Mouse (Mus musculus) intestine, embryonic 15.5 days (tissue): ENCODE data around the gene Prkab2. TPM values are rescaled to one million over a fixed set of nuclear protein-coding genes. Genes with fewer than 3 reads are reported as not detected.

Experiments
- ATAC-seq: fragments of 200-750 bp; cut with Nextera tagmentation; 2 replicates; pipeline ENCODE4 v1.8.0; 2017; ENCODE audit warnings: moderate TSS enrichment, moderate library complexity
- H3K27ac ChIP-seq: fragments of 300-500 bp; sonication (generic); 2 replicates; pipeline ENCODE4 v1.5.1; 2015; ENCODE audit warnings: mild to moderate bottlenecking, inconsistent platforms
- H3K27me3 ChIP-seq: fragments of 300-500 bp; sonication (generic); replicated peaks from 2 replicates; pipeline ENCODE4 v1.6.1; 2015; ENCODE audit warnings: inconsistent platforms
- H3K36me3 ChIP-seq: fragments of 300-500 bp; sonication (generic); 2 replicates; pipeline ENCODE4 v1.6.1; 2015; ENCODE audit warnings: inconsistent platforms
- H3K4me1 ChIP-seq: fragments of 300-500 bp; sonication (generic); replicated peaks from 2 replicates; pipeline ENCODE4 v1.6.1; 2015; ENCODE audit warnings: inconsistent platforms
- H3K4me2 ChIP-seq: fragments of 300-500 bp; sonication (generic); replicated peaks from 2 replicates; pipeline ENCODE4 v1.6.1; 2015; ENCODE audit warnings: mild to moderate bottlenecking, inconsistent platforms
- H3K4me3 ChIP-seq: fragments of 300-500 bp; sonication (generic); replicated peaks from 2 replicates; pipeline ENCODE4 v1.5.1; 2015; ENCODE audit warnings: inconsistent platforms
- H3K9ac ChIP-seq: fragments of 300-500 bp; sonication (generic); 2 replicates; pipeline ENCODE4 v1.6.1; 2015; ENCODE audit warnings: inconsistent platforms
- H3K9me3 ChIP-seq: fragments of 300-500 bp; sonication (generic); 2 replicates; pipeline ENCODE4 v1.6.1; 2016; ENCODE audit warnings: inconsistent platforms
- WGBS: fragments of 180-500 bp; shearing (Covaris S2); methylation state at CpG from one replicate; pipeline ENCODE4 v1.1.7; 2015; 5-methylcytosine and 5-hydroxymethylcytosine counted together
- polyA plus RNA-seq: library from polyadenylated mRNA; unstranded; fragments of >200 nt; fragmentation: Nextera tagmentation; extraction: Ambion mirVana; gene quantifications from 2 replicates; pipeline ENCODE4 v1.2.1, GENCODE M21; 2015

Gene Prkab2
- polyA plus RNA-seq, 1 experiment from 2014 or later: 6.7 TPM

GRCm38 (mm10) chr3:97699061-97699460 lies 41.1 kb downstream of the Prkab2 start:
- 81% methylated on average over 3 of the region's 3 CpGs for WGBS
- no peak for ATAC-seq
- H3K9ac ChIP-seq: no peak overlapping the region
- H3K36me3 ChIP-seq: no peaks in the 10 kb centered on the region
- no peaks in the 10 kb centered on the region for H3K9me3 ChIP-seq
- H3K4me3 ChIP-seq: no peak overlapping the region
- no peaks in the 10 kb centered on the region for H3K27me3 ChIP-seq
- no peak overlapping the region for H3K4me2 ChIP-seq
- H3K4me1 ChIP-seq: no peaks in the 10 kb centered on the region
- no peak overlapping the region for H3K27ac ChIP-seq

GRCm38 (mm10) chr3:97701198-97701597 lies 43.2 kb downstream of the Prkab2 start:
- no peak for ATAC-seq
- Histone ChIP-seq H3K4me2 (no peak overlapping the region), H3K4me1 (no peaks in the 10 kb centered on the region), H3K36me3 (no peaks in the 10 kb centered on the region), H3K4me3 (no peak overlapping the region), H3K27ac (no peak overlapping the region), H3K27me3 (no peaks in the 10 kb centered on the region), H3K9me3 (no peaks in the 10 kb centered on the region), H3K9ac (no peak overlapping the region)
- WGBS: 46% methylated on average over 3 of the region's 3 CpGs

- Histone ChIP-seq H3K4me3 (no peak overlapping the region), H3K4me2 (no peak overlapping the region), H3K4me1 (no peaks in the 10 kb centered on the region), H3K9me3 (no peaks in the 10 kb centered on the region), H3K9ac (no peak overlapping the region), H3K36me3 (no peaks in the 10 kb centered on the region), H3K27me3 (no peaks in the 10 kb centered on the region), H3K27ac (no peak overlapping the region)
- WGBS: 91% methylated on average over 11 of the region's 11 CpGs
- ATAC-seq: no peak
Observed at GRCm38 (mm10) chr3:97702448-97703080, 44.6 kb downstream of the Prkab2 start.

- ATAC-seq: no peak
- H3K27me3 ChIP-seq: no peaks in the 10 kb centered on the region
- H3K9me3 ChIP-seq: no peaks in the 10 kb centered on the region
- H3K27ac ChIP-seq: no peak overlapping the region
- 79% methylated on average over 3 of the region's 3 CpGs for WGBS
- no peak overlapping the region for H3K4me2 ChIP-seq
- no peak overlapping the region for H3K9ac ChIP-seq
- no peaks in the 10 kb centered on the region for H3K4me1 ChIP-seq
- no peak overlapping the region for H3K4me3 ChIP-seq
- H3K36me3 ChIP-seq: no peaks in the 10 kb centered on the region
Observed at GRCm38 (mm10) chr3:97705508-97705907, 47.5 kb downstream of the Prkab2 start.

- Histone ChIP-seq H3K27ac (no peak overlapping the region), H3K9ac (no peak overlapping the region), H3K4me3 (no peak overlapping the region), H3K27me3 (no peaks in the 10 kb centered on the region), H3K36me3 (no peaks in the 10 kb centered on the region), H3K4me1 (no peaks in the 10 kb centered on the region), H3K9me3 (no peaks in the 10 kb centered on the region), H3K4me2 (no peak overlapping the region)
- WGBS: 92% methylated on average over 4 of the region's 4 CpGs
- no peak for ATAC-seq
Observed at GRCm38 (mm10) chr3:97706561-97706960, 48.6 kb downstream of the Prkab2 start.

GRCm38 (mm10) chr3:97710134-97710533 lies 52.1 kb downstream of the Prkab2 start:
- 88% methylated on average over 11 of the region's 11 CpGs for WGBS
- no peak overlapping the region for H3K4me3 ChIP-seq
- ATAC-seq: no peak
- no peak overlapping the region for H3K27ac ChIP-seq
- H3K4me1 ChIP-seq: no peaks in the 10 kb centered on the region
- H3K9ac ChIP-seq: no peak overlapping the region
- no peaks in the 10 kb centered on the region for H3K9me3 ChIP-seq
- no peaks in the 10 kb centered on the region for H3K27me3 ChIP-seq
- H3K36me3 ChIP-seq: no peaks in the 10 kb centered on the region
- no peak overlapping the region for H3K4me2 ChIP-seq

GRCm38 (mm10) chr3:97710881-97711280 lies 52.9 kb downstream of the Prkab2 start:
- 34% methylated on average over 5 of the region's 5 CpGs for WGBS
- no peaks in the 10 kb centered on the region for H3K4me1 ChIP-seq
- no peaks in the 10 kb centered on the region for H3K9me3 ChIP-seq
- no peak overlapping the region for H3K4me3 ChIP-seq
- no peaks in the 10 kb centered on the region for H3K27me3 ChIP-seq
- H3K4me2 ChIP-seq: no peak overlapping the region
- no peak overlapping the region for H3K9ac ChIP-seq
- no peaks in the 10 kb centered on the region for H3K36me3 ChIP-seq
- no peak for ATAC-seq
- no peak overlapping the region for H3K27ac ChIP-seq

- Histone ChIP-seq H3K9ac (no peak overlapping the region), H3K27ac (no peak overlapping the region), H3K27me3 (no peaks in the 10 kb centered on the region), H3K4me3 (no peak overlapping the region), H3K36me3 (no peaks in the 10 kb centered on the region), H3K4me1 (no peaks in the 10 kb centered on the region), H3K4me2 (no peak overlapping the region), H3K9me3 (no peaks in the 10 kb centered on the region)
- ATAC-seq: no peak
- 81% methylated on average over 1 of the region's 1 CpGs for WGBS
Observed at GRCm38 (mm10) chr3:97715922-97716321, 57.9 kb downstream of the Prkab2 start.

GRCm38 (mm10) chr3:97719116-97719515 lies 61.1 kb downstream of the Prkab2 start:
- Histone ChIP-seq H3K9ac (no peak overlapping the region), H3K4me3 (no peak overlapping the region), H3K36me3 (no peaks in the 10 kb centered on the region), H3K9me3 (no peaks in the 10 kb centered on the region), H3K27me3 (no peaks in the 10 kb centered on the region), H3K27ac (no peak overlapping the region), H3K4me1 (no peaks in the 10 kb centered on the region), H3K4me2 (no peak overlapping the region)
- ATAC-seq: no peak
- 83% methylated on average over 9 of the region's 9 CpGs for WGBS

Other genes starting within 250 kb of the Prkab2 start
- not detected in 2 replicates for gene Olfr1402, start 236.2 kb upstream of the Prkab2 start, polyA plus RNA-seq
- gene Chd1l, start 48.0 kb upstream of the Prkab2 start, polyA plus RNA-seq: 19.6 and 20.5 TPM in 2 replicates
- 30.8 and 33.0 TPM in 2 replicates for gene Fmo5, start 29.4 kb upstream of the Prkab2 start, polyA plus RNA-seq
- gene Gm17651, start 16.5 kb downstream of the Prkab2 start, polyA plus RNA-seq: not detected in 2 replicates
- gene Pde4dip, start 230.5 kb downstream of the Prkab2 start, polyA plus RNA-seq: 23.7 and 23.8 TPM in 2 replicates
- gene Sec22b, start 243.0 kb downstream of the Prkab2 start, polyA plus RNA-seq: 132 and 142 TPM in 2 replicates